Mouse (Mus musculus) CH12.LX (cell line): ENCODE data around the gene 1700123O20Rik.

Source experiments
- BHLHE40 ChIP-seq: IDR thresholded peaks from 2 replicates; pipeline ENCODE4 v1.6.1; 2011; ENCODE audit warnings: mild to moderate bottlenecking, low read depth, low read length, improper control_type of control experiment
- CHD1 ChIP-seq: IDR thresholded peaks from 2 replicates; pipeline ENCODE4 v1.6.1; 2012; ENCODE audit warnings: low read depth, low read length, improper control_type of control experiment, inconsistent platforms
- CTCF ChIP-seq, 2 experiments: IDR thresholded peaks in 1 of 2; conservative IDR thresholded peaks in 1 of 2; 2 replicates each; pipeline ENCODE4 v1.5.1; 2011 to 2012; ENCODE audit warnings: low read depth in 2 of 2, low read length in 2 of 2, improper control_type of control experiment in 1 of 2, inconsistent platforms in 1 of 2, mild to moderate bottlenecking in 1 of 2, moderate library complexity in 1 of 2
- EP300 ChIP-seq: IDR thresholded peaks from 2 replicates; pipeline ENCODE4 v1.6.1; 2011; ENCODE audit warnings: low read length, improper control_type of control experiment
- GABPA ChIP-seq: IDR thresholded peaks from 2 replicates; pipeline ENCODE4 v1.6.1; 2012; ENCODE audit warnings: low read depth, low read length, improper control_type of control experiment, inconsistent platforms; ENCODE audit not compliant: insufficient replicate concordance
- MAX ChIP-seq: IDR thresholded peaks from 2 replicates; pipeline ENCODE4 v1.6.1; 2011; ENCODE audit warnings: low read length, improper control_type of control experiment
- MAZ ChIP-seq: IDR thresholded peaks from 2 replicates; pipeline ENCODE4 v1.6.1; 2012; ENCODE audit warnings: low read depth, mild to moderate bottlenecking, inconsistent platforms, low read length, improper control_type of control experiment, moderate library complexity
- POLR2A ChIP-seq: IDR thresholded peaks from 2 replicates; pipeline ENCODE4 v1.6.1; 2011; ENCODE audit warnings: low read depth, mild to moderate bottlenecking, improper control_type of control experiment, low read length
- RAD21 ChIP-seq: IDR thresholded peaks from 2 replicates; pipeline ENCODE4 v1.6.1; 2011; ENCODE audit warnings: low read depth, mild to moderate bottlenecking, low read length, improper control_type of control experiment, moderate library complexity
- RCOR1 ChIP-seq: conservative IDR thresholded peaks from 2 replicates; pipeline ENCODE4 v1.6.1; 2012; ENCODE audit warnings: low read depth, mild to moderate bottlenecking, inconsistent platforms, low read length, improper control_type of control experiment
- SIN3A ChIP-seq: IDR thresholded peaks from 2 replicates; pipeline ENCODE4 v1.6.1; 2012; ENCODE audit warnings: low read length, improper control_type of control experiment, inconsistent platforms
- TCF12 ChIP-seq: IDR thresholded peaks from 2 replicates; pipeline ENCODE4 v1.6.1; 2014; ENCODE audit warnings: low read depth, mild to moderate bottlenecking, inconsistent platforms, low read length, improper control_type of control experiment
- ZMIZ1 ChIP-seq: IDR thresholded peaks from 2 replicates; pipeline ENCODE4 v1.6.1; 2012; ENCODE audit warnings: low read depth, mild to moderate bottlenecking, inconsistent platforms, low read length, improper control_type of control experiment
- ZNF384 ChIP-seq: IDR thresholded peaks from 2 replicates; pipeline ENCODE4 v1.6.1; 2012; ENCODE audit warnings: low read depth, low read length, improper control_type of control experiment, inconsistent platforms

GRCm38 (mm10) chr14:54695042-54695441 is 9.0 kb downstream of the 1700123O20Rik start:
- no peak for TF ChIP-seq CTCF (conservative IDR thresholded peaks at IDR 0.05 in 1 of 2, IDR thresholded peaks at IDR 0.05 in 1 of 2; ENCODE audit: low read depth in 2 of 2, low read length in 2 of 2)
- no peak for TF ChIP-seq SIN3A
- no peak for TF ChIP-seq TCF12
- no peak for TF ChIP-seq RCOR1
- no peak for TF ChIP-seq GABPA
- TF ChIP-seq RAD21, result no peak
- TF ChIP-seq CHD1, result no peak
- no peak for TF ChIP-seq EP300
- no peak for TF ChIP-seq POLR2A
- TF ChIP-seq ZNF384, result no peak
- no peak for TF ChIP-seq ZMIZ1
- no peak for TF ChIP-seq BHLHE40
- no peak for TF ChIP-seq MAX
- no peak for TF ChIP-seq MAZ
